Mouse (Mus musculus) hindbrain, embryonic 13.5 days (tissue): ENCODE data around the gene AU041133. TPM values are rescaled to one million over a fixed set of nuclear protein-coding genes. Genes with fewer than 3 reads are reported as not detected.
A peak's percentile ranks its signal among the peaks of the same experiment; 100 is the strongest.
"Not testable (repeated sequence)": the region's sequence is repeated elsewhere in the genome, so short reads cannot be mapped to it uniquely, and the experiment has no call there.

ENCODE experiments used
- ATAC-seq: fragments of 200-750 bp; cut with Nextera tagmentation; 2 replicates; pipeline ENCODE4 v1.8.0; 2017; ENCODE audit warnings: moderate TSS enrichment; ENCODE audit not compliant: low FRiP score
- H3K27ac ChIP-seq: fragments of 300-500 bp; sonication (generic); 2 replicates; pipeline ENCODE4 v1.5.1; 2015; ENCODE audit warnings: inconsistent platforms, mild to moderate bottlenecking, moderate library complexity
- H3K27me3 ChIP-seq: fragments of 300-500 bp; sonication (generic); 2 replicates; pipeline ENCODE4 v1.6.1; 2015; ENCODE audit warnings: mild to moderate bottlenecking, inconsistent platforms
- H3K36me3 ChIP-seq: fragments of 300-500 bp; sonication (generic); 2 replicates; pipeline ENCODE4 v1.6.1; 2015; ENCODE audit warnings: mild to moderate bottlenecking, inconsistent platforms
- H3K4me1 ChIP-seq: fragments of 300-500 bp; sonication (generic); replicated peaks from 2 replicates; pipeline ENCODE4 v1.6.1; 2015; ENCODE audit warnings: inconsistent platforms
- H3K4me2 ChIP-seq: fragments of 300-500 bp; sonication (generic); 2 replicates; pipeline ENCODE4 v1.6.1; 2015; ENCODE audit warnings: inconsistent platforms, mild to moderate bottlenecking, moderate library complexity
- H3K4me3 ChIP-seq: fragments of 300-500 bp; sonication (generic); 2 replicates; pipeline ENCODE4 v1.5.1; 2015; ENCODE audit warnings: mild to moderate bottlenecking, inconsistent platforms
- H3K9ac ChIP-seq: fragments of 300-500 bp; sonication (generic); 2 replicates; pipeline ENCODE4 v1.6.1; 2015; ENCODE audit warnings: mild to moderate bottlenecking, inconsistent platforms
- H3K9me3 ChIP-seq: fragments of 300-500 bp; sonication (generic); 2 replicates; pipeline ENCODE4 v1.6.1; 2016; ENCODE audit warnings: inconsistent platforms
- WGBS: fragments of 180-500 bp; shearing (Covaris S2); methylation state at CpG from one replicate; pipeline ENCODE4 v1.1.7; 2015; 5-methylcytosine and 5-hydroxymethylcytosine counted together
- polyA plus RNA-seq: library from polyadenylated mRNA; unstranded; fragments of >200 nt; fragmentation: Nextera tagmentation; extraction: Ambion mirVana; gene quantifications from 2 replicates; pipeline ENCODE4 v1.2.1, GENCODE M21; 2015

Gene AU041133
- 9.1 and 9.6 TPM in 2 replicates for polyA plus RNA-seq

GRCm38 (mm10) chr10:82127850-82128401 is at the start of gene AU041133:
TSS of gene AU041133 (plus strand) at chr10:82128013.
- peaks cover 50% of the 10 kb centered on the region for H3K9me3 ChIP-seq
- peaks cover 29% of the 10 kb centered on the region for H3K36me3 ChIP-seq
- H3K27ac ChIP-seq: peak within 1 kb of the TSS; percentile 93
- H3K4me1 ChIP-seq: peaks cover 5% of the 10 kb centered on the region; the same call in 1 of the 2 replicates
- H3K4me3 ChIP-seq: peak within 1 kb of the TSS; percentile 69
- peak within 1 kb of the TSS; percentile 82 for H3K9ac ChIP-seq
- peak; percentile 100 for ATAC-seq
- WGBS: 3% methylated on average over 41 of the region's 41 CpGs
- peak within 1 kb of the TSS; percentile 51 for H3K4me2 ChIP-seq
- no peaks in the 10 kb centered on the region for H3K27me3 ChIP-seq

DNA sequence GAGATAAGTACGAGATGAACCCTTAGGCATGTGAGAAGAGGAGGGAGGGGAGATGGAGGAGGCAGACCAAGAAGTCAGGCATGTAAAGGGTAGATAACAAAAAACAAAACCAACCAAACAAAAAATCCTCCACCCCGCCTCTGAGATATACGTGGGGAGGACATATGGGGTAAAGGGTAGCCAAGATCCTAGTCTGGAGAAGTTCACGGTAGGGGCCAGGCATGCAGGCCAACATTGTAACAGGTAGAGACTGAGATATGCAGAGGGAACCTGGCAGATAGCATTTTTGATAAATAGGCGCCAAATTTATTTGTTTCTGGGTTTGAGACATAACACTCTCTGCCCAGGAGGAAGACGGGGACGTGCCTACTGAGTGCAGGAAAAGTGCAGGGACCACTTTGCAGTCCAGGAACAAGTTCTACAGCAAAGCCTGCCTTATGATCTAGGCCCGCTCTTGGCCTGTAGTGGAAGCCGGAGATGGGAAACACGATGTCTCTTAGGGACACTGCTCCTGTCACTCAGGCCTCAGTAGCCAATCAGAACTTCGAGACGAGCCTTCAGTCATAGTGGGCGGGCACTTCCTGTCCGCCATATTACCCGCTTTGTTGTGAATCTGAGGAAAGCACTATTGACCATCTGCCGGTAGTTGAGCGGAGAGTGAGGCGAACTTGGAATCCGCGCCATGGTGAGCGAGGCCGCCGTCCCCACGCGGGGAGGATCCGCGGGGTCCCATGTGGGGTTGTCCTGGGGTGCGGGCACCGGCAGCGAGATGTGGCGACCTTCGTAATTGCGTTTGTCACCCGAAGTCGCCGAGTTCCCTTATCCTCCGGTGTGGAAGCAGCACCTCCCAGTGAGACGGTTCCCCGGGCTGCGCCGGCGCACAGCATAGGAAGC is 44.8 kb upstream of the AU041133 start, which contains the start of gene BC024063:
Gene BC024063, plus strand, starts transcription at position 626 of the 894 bp plus-strand sequence.
- H3K36me3 ChIP-seq: peaks cover 13% of the 10 kb centered on the region
- ATAC-seq: peak; percentile 99
- H3K27ac ChIP-seq: peak within 1 kb of the TSS; percentile 91
- not testable (repeated sequence) for H3K27me3 ChIP-seq, H3K4me1 ChIP-seq
- WGBS: 18% methylated on average over 42 of the region's 42 CpGs
- peaks cover 12% of the 10 kb centered on the region for H3K9me3 ChIP-seq
- H3K4me3 ChIP-seq: peak within 1 kb of the TSS; percentile 45
- H3K4me2 ChIP-seq: peak within 1 kb of the TSS; percentile 52
- peak within 1 kb of the TSS; percentile 75 for H3K9ac ChIP-seq

- Histone ChIP-seq H3K4me3 (peak overlapping the region; percentile 45), H3K9ac (peak overlapping the region; percentile 75), H3K4me2 (peak overlapping the region; percentile 52), H3K27ac (peak overlapping the region; percentile 91), H3K9me3 (peaks cover 12% of the 10 kb centered on the region), H3K36me3 (peaks cover 13% of the 10 kb centered on the region)
- not testable (repeated sequence) for H3K4me1 ChIP-seq, ATAC-seq, H3K27me3 ChIP-seq
- 26% methylated on average over 14 of the region's 14 CpGs for WGBS
Observed at GRCm38 (mm10) chr10:82083622-82083971, 44.2 kb upstream of the AU041133 start.

- Histone ChIP-seq H3K9ac (no peak overlapping the region), H3K27ac (no peak overlapping the region), H3K4me1 (no peaks in the 10 kb centered on the region), H3K36me3 (peaks cover 15% of the 10 kb centered on the region), H3K4me3 (no peak overlapping the region), H3K4me2 (no peak overlapping the region), H3K9me3 (peaks cover 56% of the 10 kb centered on the region), H3K27me3 (no peaks in the 10 kb centered on the region)
- WGBS: 78% methylated on average over 3 of the region's 3 CpGs
- ATAC-seq: no peak
Observed at GRCm38 (mm10) chr10:82117206-82117605, 10.6 kb upstream of the AU041133 start.

DNA sequence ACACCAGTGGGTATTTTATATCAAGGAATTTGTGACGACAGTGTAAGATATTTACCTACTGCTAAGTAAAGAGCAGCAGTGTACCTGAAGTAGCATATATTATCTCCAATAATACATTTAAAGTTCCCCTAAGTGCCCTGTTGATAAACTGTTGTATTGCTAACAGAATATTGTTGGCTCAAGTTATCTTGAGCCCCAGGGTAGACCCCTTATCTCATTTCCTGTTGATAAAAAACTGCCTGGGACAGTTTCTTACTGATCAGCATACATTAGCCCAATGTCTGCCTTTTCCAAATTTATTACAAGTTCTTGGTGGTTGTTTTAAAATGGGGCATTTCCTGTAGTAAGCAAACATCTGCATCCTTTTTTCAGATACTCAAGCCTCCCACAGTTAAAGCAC is 17.5 kb downstream of the AU041133 start:
- Histone ChIP-seq H3K4me2 (no peak overlapping the region), H3K4me3 (no peak overlapping the region), H3K4me1 (no peaks in the 10 kb centered on the region), H3K36me3 (peaks cover 73% of the 10 kb centered on the region), H3K9me3 (peaks cover 57% of the 10 kb centered on the region), H3K27me3 (no peaks in the 10 kb centered on the region), H3K9ac (no peak overlapping the region), H3K27ac (no peak overlapping the region)
- no peak for ATAC-seq
- WGBS: 100% methylated on average over 1 of the region's 1 CpGs

DNA sequence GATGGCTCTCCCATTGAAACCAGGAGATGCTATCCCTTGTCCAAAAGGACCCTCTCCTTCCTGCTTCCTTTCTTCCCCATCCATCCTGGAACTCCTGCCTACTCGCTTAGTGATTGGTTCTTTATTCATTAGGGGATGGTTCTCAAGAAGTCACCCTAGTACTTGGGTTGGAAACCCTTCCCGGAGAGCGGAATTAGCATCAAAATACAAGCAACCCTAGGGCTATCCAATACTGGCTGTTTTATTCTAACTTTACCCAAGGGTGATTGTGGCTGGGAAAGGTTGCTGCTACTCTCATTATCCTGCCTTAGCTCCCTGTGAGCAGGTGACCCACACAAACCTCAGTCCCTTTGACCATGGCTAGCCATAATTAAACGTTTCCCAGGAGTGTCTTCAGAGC is 19.8 kb downstream of the AU041133 start:
- Histone ChIP-seq H3K9me3 (peaks cover 72% of the 10 kb centered on the region), H3K27me3 (no peaks in the 10 kb centered on the region), H3K27ac (no peak overlapping the region), H3K36me3 (peaks cover 80% of the 10 kb centered on the region), H3K4me2 (no peak overlapping the region), H3K9ac (no peak overlapping the region), H3K4me1 (no peaks in the 10 kb centered on the region), H3K4me3 (no peak overlapping the region)
- 83% methylated on average over 4 of the region's 4 CpGs for WGBS
- ATAC-seq: no peak

DNA sequence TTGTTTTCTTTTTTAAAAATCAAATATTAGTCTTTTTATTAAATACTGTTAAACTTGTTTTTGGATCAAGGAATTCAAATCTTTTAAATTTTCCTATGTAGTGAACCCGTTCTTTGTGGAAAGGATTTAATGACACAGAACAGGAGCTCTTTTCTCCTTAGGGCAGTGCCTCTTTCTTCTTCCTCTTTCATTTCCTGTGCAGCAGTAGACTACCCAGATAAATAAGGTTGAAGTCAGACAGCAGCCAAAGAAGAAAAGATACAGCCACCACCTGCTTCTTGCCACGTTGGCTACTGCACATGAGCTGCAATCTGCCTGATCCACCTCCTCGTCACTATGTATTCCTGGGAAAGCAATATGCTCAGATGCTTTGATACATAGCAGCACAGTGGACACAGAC is 40.0 kb downstream of the AU041133 start:
- Histone ChIP-seq H3K27me3 (no peaks in the 10 kb centered on the region), H3K9me3 (peaks cover 6% of the 10 kb centered on the region), H3K9ac (no peak overlapping the region), H3K36me3 (no peaks in the 10 kb centered on the region), H3K4me3 (no peak overlapping the region), H3K4me2 (no peak overlapping the region), H3K27ac (no peak overlapping the region), H3K4me1 (no peaks in the 10 kb centered on the region)
- ATAC-seq: no peak
- WGBS: 86% methylated on average over 3 of the region's 3 CpGs

- no peak for ATAC-seq
- no peak overlapping the region for H3K4me3 ChIP-seq
- no peaks in the 10 kb centered on the region for H3K36me3 ChIP-seq
- H3K4me1 ChIP-seq: no peaks in the 10 kb centered on the region
- no peak overlapping the region for H3K9ac ChIP-seq
- no peaks in the 10 kb centered on the region; the same call in 1 of the 2 replicates for H3K9me3 ChIP-seq
- no peak overlapping the region for H3K4me2 ChIP-seq
- no peaks in the 10 kb centered on the region for H3K27me3 ChIP-seq
- no peak overlapping the region for H3K27ac ChIP-seq
- 85% methylated on average over 2 of the region's 2 CpGs for WGBS
Observed at GRCm38 (mm10) chr10:82169776-82170175, 42.0 kb downstream of the AU041133 start.

GRCm38 (mm10) chr10:82170808-82171207 is 43.0 kb downstream of the AU041133 start:
- no peaks in the 10 kb centered on the region; the same call in 1 of the 2 replicates for H3K9me3 ChIP-seq
- H3K4me1 ChIP-seq: no peaks in the 10 kb centered on the region
- H3K4me3 ChIP-seq: no peak overlapping the region
- 56% methylated on average over 2 of the region's 2 CpGs for WGBS
- H3K27me3 ChIP-seq: no peaks in the 10 kb centered on the region
- ATAC-seq: no peak
- no peak overlapping the region for H3K27ac ChIP-seq
- H3K36me3 ChIP-seq: no peaks in the 10 kb centered on the region
- H3K9ac ChIP-seq: no peak overlapping the region
- no peak overlapping the region for H3K4me2 ChIP-seq

DNA sequence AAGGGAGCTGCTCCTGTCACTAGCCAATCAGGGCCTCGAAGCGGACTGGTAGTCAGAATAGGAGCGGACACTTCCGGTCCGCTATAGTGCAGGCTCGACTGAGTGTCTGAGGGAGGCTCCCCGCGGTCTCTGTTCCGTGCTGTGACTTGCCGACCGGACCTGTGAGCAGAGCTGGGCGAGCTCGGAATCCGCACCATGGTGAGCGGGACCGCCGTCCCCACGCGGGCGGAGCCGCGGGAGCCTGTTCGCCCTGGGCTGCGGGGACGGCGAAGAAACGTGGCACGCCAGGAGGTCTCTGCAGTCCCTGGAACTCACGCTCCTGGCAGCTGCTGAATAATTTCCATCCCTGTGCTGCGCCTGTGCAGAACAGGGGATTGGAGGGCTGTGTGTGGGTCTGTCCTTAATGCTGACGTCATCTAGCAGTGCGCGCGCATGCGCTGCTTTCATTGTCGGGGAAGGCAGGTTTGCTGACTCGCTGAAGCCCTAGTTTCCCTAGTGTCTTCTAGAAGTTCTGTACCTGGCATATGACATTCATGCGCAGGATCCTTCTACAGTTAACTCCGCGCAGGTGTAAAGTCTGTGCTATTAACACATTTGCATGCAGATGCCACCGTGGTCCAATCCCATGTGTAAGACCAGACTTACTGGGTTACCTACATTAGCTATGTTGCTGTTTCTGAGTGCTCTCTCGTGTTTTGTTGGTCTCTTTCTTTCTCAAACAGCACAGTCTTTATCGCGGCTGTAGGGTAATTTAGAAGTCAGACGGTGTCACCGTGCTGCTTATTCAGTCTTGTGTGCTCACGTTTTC is 50.6 kb downstream of the AU041133 start:
- H3K4me3 ChIP-seq: peak overlapping the region; percentile 61
- H3K36me3 ChIP-seq: no peaks in the 10 kb centered on the region
- peak; percentile 100 for ATAC-seq
- peak overlapping the region; percentile 83 for H3K9ac ChIP-seq
- WGBS: 7% methylated on average over 47 of the region's 47 CpGs
- peak overlapping the region; percentile 97 for H3K27ac ChIP-seq
- H3K27me3 ChIP-seq: no peaks in the 10 kb centered on the region
- 0 out of 2 replicates have a peak, but pooled peaks cover 7% of the 10 kb centered on the region for H3K9me3 ChIP-seq
- peak overlapping the region; percentile 74 for H3K4me2 ChIP-seq
- peaks cover 10% of the 10 kb centered on the region for H3K4me1 ChIP-seq
